Mouse (Mus musculus): ENCODE measurements around the gene Wbp1l. TPM values are rescaled to one million over a fixed set of nuclear protein-coding genes. Genes with fewer than 3 reads are reported as not detected.

The Wbp1l gene
- polyA plus RNA-seq, 1 experiment: 37.3 TPM

GRCm38 (mm10) chr19:46701156-46701555, 102.3 kb downstream of the Wbp1l start:
- peaks cover 16% of the 10 kb centered on the region; the same call in 1 of the 2 replicates for H3K4me1 ChIP-seq (ENCODE audit: control insufficient read depth, insufficient read depth, insufficient read length)
- no peak for TF ChIP-seq POLR2A (IDR thresholded peaks at IDR 0.05; ENCODE audit: low read depth, low read length)
- no peak for TF ChIP-seq CTCF (IDR thresholded peaks at IDR 0.05; ENCODE audit: extremely low read depth, insufficient read depth, insufficient read length, insufficient replicate concordance)
- no peak overlapping the region for H3K4me3 ChIP-seq (ENCODE audit: extremely low read depth, insufficient read depth, insufficient read length)
- 91% methylated on average over 9 of the region's 9 CpGs for WGBS
- no peak overlapping the region for H3K27ac ChIP-seq (ENCODE audit: insufficient read depth, low read length)
- H3K27me3 ChIP-seq (ENCODE audit: control insufficient read depth, insufficient read depth, low read length): no peaks in the 10 kb centered on the region
- DNase-seq (ENCODE audit: low read depth in 1 of 2, low spot score in 2 of 2): no peak
- no peaks in the 10 kb centered on the region for H3K36me3 ChIP-seq (ENCODE audit: control insufficient read depth, insufficient read depth, low read length)

GRCm38 (mm10) chr19:46705779-46706495, 107.1 kb downstream of the Wbp1l start:
- TF ChIP-seq CTCF (IDR thresholded peaks at IDR 0.05; ENCODE audit: extremely low read depth, insufficient read depth, insufficient read length, insufficient replicate concordance): no peak
- TF ChIP-seq POLR2A (IDR thresholded peaks at IDR 0.05; ENCODE audit: low read depth, low read length): no peak
- Histone ChIP-seq H3K27ac (ENCODE audit: insufficient read depth, low read length) (no peak overlapping the region), H3K36me3 (ENCODE audit: control insufficient read depth, insufficient read depth, low read length) (no peaks in the 10 kb centered on the region), H3K4me3 (ENCODE audit: extremely low read depth, insufficient read depth, insufficient read length) (no peak overlapping the region), H3K27me3 (ENCODE audit: control insufficient read depth, insufficient read depth, low read length) (no peaks in the 10 kb centered on the region), H3K4me1 (ENCODE audit: control insufficient read depth, insufficient read depth, insufficient read length) (peaks cover 6% of the 10 kb centered on the region; the same call in 1 of the 2 replicates)
- DNase-seq (ENCODE audit: low read depth in 1 of 2, low spot score in 2 of 2): peak in 1 of 2 experiments; percentile 31
- 10% methylated on average over 7 of the region's 7 CpGs for WGBS

GRCm38 (mm10) chr19:46706540-46707295, 107.8 kb downstream of the Wbp1l start:
- H3K4me3 ChIP-seq (ENCODE audit: extremely low read depth, insufficient read depth, insufficient read length): 0 out of 2 replicates have a peak overlapping the region, but pooled peaks have one; percentile 70
- no peak for DNase-seq (ENCODE audit: low read depth in 1 of 2, low spot score in 2 of 2)
- 74% methylated on average over 9 of the region's 9 CpGs for WGBS

More at GRCm38 (mm10) chr19:46706540-46707295, 107.8 kb downstream of the Wbp1l start:
- no peak overlapping the region for H3K27ac ChIP-seq (ENCODE audit: insufficient read depth, low read length)
- peaks cover 6% of the 10 kb centered on the region; the same call in 1 of the 2 replicates for H3K4me1 ChIP-seq (ENCODE audit: control insufficient read depth, insufficient read depth, insufficient read length)
- TF ChIP-seq CTCF (IDR thresholded peaks at IDR 0.05; ENCODE audit: extremely low read depth, insufficient read depth, insufficient read length, insufficient replicate concordance) (no peak), POLR2A (IDR thresholded peaks at IDR 0.05; ENCODE audit: low read depth, low read length) (no peak)
- no peaks in the 10 kb centered on the region for H3K27me3 ChIP-seq (ENCODE audit: control insufficient read depth, insufficient read depth, low read length)
- no peaks in the 10 kb centered on the region for H3K36me3 ChIP-seq (ENCODE audit: control insufficient read depth, insufficient read depth, low read length)

Other genes starting within 250 kb of the Wbp1l start
- 0.16 and 0.42 TPM in 2 replicates for gene 2310034G01Rik, start 248.8 kb upstream of the Wbp1l start, polyA plus RNA-seq (2012; rRNA removed)
- gene Actr1a, start 203.3 kb upstream of the Wbp1l start, polyA plus RNA-seq (2012; rRNA removed): 55.7 and 60.5 TPM in 2 replicates
- gene Sufu, start 202.2 kb upstream of the Wbp1l start, polyA plus RNA-seq (2012; rRNA removed): 18.6 and 22.1 TPM in 2 replicates
- gene Trim8, start 97.4 kb upstream of the Wbp1l start, polyA plus RNA-seq (2012; rRNA removed): 47.1 and 58.4 TPM in 2 replicates
- 5.5 and 6.8 TPM in 2 replicates for gene Arl3, start 25.9 kb upstream of the Wbp1l start, polyA plus RNA-seq (2012; rRNA removed)
- 3.2 and 4.1 TPM in 2 replicates for gene Sfxn2, start 25.7 kb upstream of the Wbp1l start, polyA plus RNA-seq (2012; rRNA removed)
- gene Cyp17a1, start 74.1 kb downstream of the Wbp1l start, polyA plus RNA-seq (2012; rRNA removed): 0.12 and 0.14 TPM in 2 replicates
- gene Borcs7, start 90.8 kb downstream of the Wbp1l start, polyA plus RNA-seq (2012; rRNA removed): 2.3 and 2.4 TPM in 2 replicates
- 5.6 and 6.0 TPM in 2 replicates for gene As3mt, start 108.4 kb downstream of the Wbp1l start, polyA plus RNA-seq (2012; rRNA removed)
- 5.5 and 7.7 TPM in 2 replicates for gene Cnnm2, start 162.5 kb downstream of the Wbp1l start, polyA plus RNA-seq (2012; rRNA removed)

All from spleen, adult 2 months (tissue).